Mouse (Mus musculus) CH12.LX (cell line): ENCODE measurements at regions not wholly inside any gene's neighbourhood (a gene's known extent, or its start where the extent isn't known, plus 50 kb on each side); places are given as distances from the start of the nearest gene placed in this dataset.

Experiments
- DNase-seq: peaks from one replicate; pipeline ENCODE4 v3.0.0-alpha.2; 2013; ENCODE audit errors: extremely low read depth
- H3K27ac ChIP-seq: 2 replicates; pipeline ENCODE4 v1.5.1; 2012; ENCODE audit warnings: low read depth, mild to moderate bottlenecking, control low read depth, moderate library complexity; ENCODE audit not compliant: insufficient read depth
- H3K27me3 ChIP-seq: replicated peaks from 2 replicates; pipeline ENCODE3; 2012; ENCODE audit warnings: inconsistent platforms
- H3K36me3 ChIP-seq, 2 experiments: replicated peaks in 1 of 2; 2 replicates each; pipeline versions ENCODE3 to v1.6.1; 2012; ENCODE audit warnings: inconsistent platforms in 1 of 2, low read length in 1 of 2, mild to moderate bottlenecking in 1 of 2, mixed read lengths in 1 of 2, moderate library complexity in 1 of 2; ENCODE audit not compliant: control insufficient read depth in 1 of 2, insufficient read depth in 1 of 2
- H3K4me1 ChIP-seq, 2 experiments: 2 replicates each; pipeline ENCODE4 v1.6.1; 2012; ENCODE audit warnings: inconsistent platforms in 1 of 2, moderate library complexity in 1 of 2; ENCODE audit not compliant: insufficient read depth in 2 of 2, control insufficient read depth in 1 of 2
- H3K4me2 ChIP-seq: 2 replicates; pipeline ENCODE4 v1.6.1; 2012; ENCODE audit warnings: low read depth, mild to moderate bottlenecking, control low read depth; ENCODE audit not compliant: poor library complexity, insufficient read depth, severe bottlenecking
- H3K4me3 ChIP-seq, 3 experiments: fragments of 150-350 bp in 1 of 3; sonication (generic) in 1 of 3; replicated peaks in 1 of 3; 2 replicates each; pipeline versions ENCODE3 to v1.5.1; 2011 to 2012; ENCODE audit warnings: low read depth in 2 of 3, low read length in 2 of 3, mild to moderate bottlenecking in 2 of 3, moderate library complexity in 2 of 3, control low read depth in 1 of 3, improper control_type of control experiment in 1 of 3, inconsistent platforms in 1 of 3, mixed read lengths in 1 of 3; ENCODE audit not compliant: poor library complexity in 1 of 3
- H3K79me2 ChIP-seq: replicated peaks from 2 replicates; pipeline ENCODE4 v1.6.1; 2012; ENCODE audit warnings: mild to moderate bottlenecking, moderate library complexity; ENCODE audit not compliant: control insufficient read depth, poor library complexity, insufficient read depth, severe bottlenecking; ENCODE audit errors: extremely low read depth
- H3K9ac ChIP-seq: 2 replicates; pipeline ENCODE4 v1.6.1; 2012; ENCODE audit warnings: low read depth, mild to moderate bottlenecking, control low read depth, moderate library complexity; ENCODE audit not compliant: insufficient read depth
- H3K9me3 ChIP-seq: replicated peaks from 2 replicates; pipeline ENCODE3; 2012; ENCODE audit warnings: low read length, inconsistent platforms, mixed read lengths
- BHLHE40 ChIP-seq: IDR thresholded peaks from 2 replicates; pipeline ENCODE4 v1.6.1; 2011; ENCODE audit warnings: mild to moderate bottlenecking, low read depth, low read length, improper control_type of control experiment
- CHD2 ChIP-seq: IDR thresholded peaks from 2 replicates; pipeline ENCODE4 v1.6.1; 2011; ENCODE audit warnings: low read length, improper control_type of control experiment
- E2F4 ChIP-seq: IDR thresholded peaks from 2 replicates; pipeline ENCODE4 v1.6.1; 2011; ENCODE audit warnings: low read depth, low read length, improper control_type of control experiment; ENCODE audit not compliant: insufficient replicate concordance
- ELF1 ChIP-seq: IDR thresholded peaks from 2 replicates; pipeline ENCODE4 v1.6.1; 2014; ENCODE audit warnings: low read depth, mild to moderate bottlenecking, inconsistent platforms, low read length, improper control_type of control experiment
- EP300 ChIP-seq: IDR thresholded peaks from 2 replicates; pipeline ENCODE4 v1.6.1; 2011; ENCODE audit warnings: low read length, improper control_type of control experiment
- IRF4 ChIP-seq: IDR thresholded peaks from 2 replicates; pipeline ENCODE4 v1.6.1; 2014; ENCODE audit warnings: low read depth, mild to moderate bottlenecking, inconsistent platforms, low read length, improper control_type of control experiment
- JUN ChIP-seq: IDR thresholded peaks from 2 replicates; pipeline ENCODE4 v1.6.1; 2011; ENCODE audit warnings: low read depth, mild to moderate bottlenecking, low read length, improper control_type of control experiment, moderate library complexity; ENCODE audit not compliant: insufficient read depth
- JUND ChIP-seq: conservative IDR thresholded peaks from 2 replicates; pipeline ENCODE4 v1.6.1; 2011; ENCODE audit warnings: low read depth, low read length, improper control_type of control experiment
- KAT2A ChIP-seq: IDR thresholded peaks from 2 replicates; pipeline ENCODE4 v1.6.1; 2012; ENCODE audit warnings: low read length, improper control_type of control experiment, inconsistent platforms; ENCODE audit not compliant: insufficient replicate concordance
- MAX ChIP-seq: IDR thresholded peaks from 2 replicates; pipeline ENCODE4 v1.6.1; 2011; ENCODE audit warnings: low read length, improper control_type of control experiment
- MAZ ChIP-seq: IDR thresholded peaks from 2 replicates; pipeline ENCODE4 v1.6.1; 2012; ENCODE audit warnings: low read depth, mild to moderate bottlenecking, inconsistent platforms, low read length, improper control_type of control experiment, moderate library complexity
- MEF2A ChIP-seq: IDR thresholded peaks from 2 replicates; pipeline ENCODE4 v1.6.1; 2014; ENCODE audit warnings: low read depth, mild to moderate bottlenecking, inconsistent platforms, low read length, improper control_type of control experiment, borderline replicate concordance
- MXI1 ChIP-seq: IDR thresholded peaks from 2 replicates; pipeline ENCODE4 v1.6.1; 2011; ENCODE audit warnings: mild to moderate bottlenecking, low read depth, low read length, improper control_type of control experiment
- MYC ChIP-seq: IDR thresholded peaks from 2 replicates; pipeline ENCODE4 v1.6.1; 2011; ENCODE audit warnings: low read depth, mild to moderate bottlenecking, improper control_type of control experiment, low read length
- NELFE ChIP-seq: IDR thresholded peaks from 2 replicates; pipeline ENCODE4 v1.6.1; 2011; ENCODE audit warnings: low read depth, low read length, improper control_type of control experiment
- NRF1 ChIP-seq: IDR thresholded peaks from 2 replicates; pipeline ENCODE4 v1.6.1; 2014; ENCODE audit warnings: low read depth, mild to moderate bottlenecking, inconsistent platforms, low read length, improper control_type of control experiment, moderate library complexity
- PAX5 ChIP-seq: IDR thresholded peaks from 2 replicates; pipeline ENCODE4 v1.6.1; 2012; ENCODE audit warnings: low read length, inconsistent platforms, mixed read lengths
- POLR2AphosphoS2 ChIP-seq: IDR thresholded peaks from 2 replicates; pipeline ENCODE4 v1.6.1; 2011; ENCODE audit warnings: low read depth, low read length, improper control_type of control experiment
- RAD21 ChIP-seq: IDR thresholded peaks from 2 replicates; pipeline ENCODE4 v1.6.1; 2011; ENCODE audit warnings: low read depth, mild to moderate bottlenecking, low read length, improper control_type of control experiment, moderate library complexity
- SIN3A ChIP-seq: IDR thresholded peaks from 2 replicates; pipeline ENCODE4 v1.6.1; 2012; ENCODE audit warnings: low read length, improper control_type of control experiment, inconsistent platforms
- SMC3 ChIP-seq: IDR thresholded peaks from 2 replicates; pipeline ENCODE4 v1.6.1; 2011; ENCODE audit warnings: low read depth, low read length, improper control_type of control experiment
- TCF12 ChIP-seq: IDR thresholded peaks from 2 replicates; pipeline ENCODE4 v1.6.1; 2014; ENCODE audit warnings: low read depth, mild to moderate bottlenecking, inconsistent platforms, low read length, improper control_type of control experiment
- UBTF ChIP-seq: IDR thresholded peaks from 2 replicates; pipeline ENCODE4 v1.6.1; 2012; ENCODE audit warnings: low read depth, mild to moderate bottlenecking, inconsistent platforms, low read length, improper control_type of control experiment, moderate library complexity
- USF1 ChIP-seq: IDR thresholded peaks from 2 replicates; pipeline ENCODE4 v1.6.1; 2014; ENCODE audit warnings: low read depth, mild to moderate bottlenecking, inconsistent platforms, low read length, improper control_type of control experiment
- ZKSCAN1 ChIP-seq: IDR thresholded peaks from 2 replicates; pipeline ENCODE4 v1.6.1; 2012; ENCODE audit warnings: low read depth, inconsistent platforms, low read length, improper control_type of control experiment, borderline replicate concordance
- ZMIZ1 ChIP-seq: IDR thresholded peaks from 2 replicates; pipeline ENCODE4 v1.6.1; 2012; ENCODE audit warnings: low read depth, mild to moderate bottlenecking, inconsistent platforms, low read length, improper control_type of control experiment
- dilution Hi-C: fragments of 300-500 bp; cut with MboI; formaldehyde crosslinking; loops from 2 replicates; pipeline ENCODE4 v1.14.3; 2020; ENCODE audit warnings: low sequenced_read_pairs; ENCODE audit not compliant: extremely low pct_unique_long_range_greater_than_20kb, extremely low pct_ligation_motif_present
- in situ Hi-C: fragments of 300-500 bp; cut with MboI; formaldehyde crosslinking; loops from 3 replicates; pipeline ENCODE4 v1.14.3; 2019; ENCODE audit warnings: low sequenced_read_pairs, low pct_ligation_motif_present, low pct_unique_long_range_greater_than_20kb, mixed read lengths

DNA sequence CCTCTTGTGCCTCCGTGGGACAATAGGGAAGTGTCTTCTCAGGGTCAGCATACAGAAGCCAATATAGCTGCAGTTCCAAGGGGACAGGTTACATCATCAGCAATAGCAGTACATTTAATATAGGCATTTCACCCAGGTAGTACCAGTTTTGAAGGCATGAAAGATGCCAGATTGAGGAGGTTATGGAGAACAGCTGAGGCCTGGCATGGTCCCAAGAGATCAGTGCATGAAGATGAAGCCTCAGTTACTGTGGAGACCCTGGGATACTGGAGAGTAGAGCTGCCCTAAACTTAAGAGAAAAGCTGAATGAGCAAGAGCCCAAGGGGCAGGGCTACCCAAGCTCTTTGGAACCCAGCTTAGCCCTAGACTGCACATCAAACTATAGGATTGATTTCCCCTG is 94.1 kb upstream of the Adcy1 start:
- no peaks in the 10 kb centered on the region for H3K79me2 ChIP-seq
- H3K9ac ChIP-seq: no peak overlapping the region
- H3K4me3 ChIP-seq: no peak overlapping the region
- H3K27ac ChIP-seq: no peak overlapping the region
- no peaks in the 10 kb centered on the region for H3K9me3 ChIP-seq
- no peaks in the 10 kb centered on the region for H3K4me1 ChIP-seq
- in situ Hi-C loops (no loop called here), dilution Hi-C loops (no loop called here)
- H3K4me2 ChIP-seq: no peak overlapping the region
- no peaks in the 10 kb centered on the region for H3K36me3 ChIP-seq
- no peak for TF ChIP-seq KAT2A
- TF ChIP-seq EP300: no peak
- TF ChIP-seq ZKSCAN1: no peak
- no peak for TF ChIP-seq JUN
- TF ChIP-seq RAD21: no peak
- TF ChIP-seq MYC: no peak
- no peak for TF ChIP-seq IRF4
- no peak for TF ChIP-seq PAX5
- TF ChIP-seq TCF12: no peak
- TF ChIP-seq CHD2: no peak
- no peak for TF ChIP-seq SIN3A
- TF ChIP-seq MAX: no peak
- no peak for TF ChIP-seq MXI1
- H3K27me3 ChIP-seq: peaks cover 41% of the 10 kb centered on the region
- DNase-seq: no peak

DNA sequence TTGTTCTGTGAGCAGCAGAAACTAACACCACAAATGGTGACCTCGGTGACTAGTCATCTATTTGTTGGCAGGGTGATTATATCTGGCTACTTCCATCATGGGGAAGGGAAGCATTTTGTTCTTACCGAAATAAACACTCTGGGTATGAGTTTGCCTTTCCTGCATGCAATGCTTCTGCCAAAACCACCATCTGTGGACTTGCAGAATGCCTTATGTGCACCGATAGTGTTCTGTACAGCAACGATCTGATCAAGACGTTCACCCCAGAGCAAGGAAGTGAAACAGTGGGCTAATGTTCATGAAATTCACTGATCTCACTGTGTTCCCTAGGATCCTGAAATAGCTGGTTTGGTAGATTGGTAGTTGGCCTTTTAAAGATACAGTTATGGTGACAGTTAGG is 96.3 kb upstream of the Adcy1 start:
- no peaks in the 10 kb centered on the region for H3K9me3 ChIP-seq
- dilution Hi-C loops: no loop called here
- H3K4me1 ChIP-seq: no peaks in the 10 kb centered on the region
- H3K4me3 ChIP-seq: no peak overlapping the region
- H3K36me3 ChIP-seq: no peaks in the 10 kb centered on the region
- TF ChIP-seq SMC3: no peak
- no peak for TF ChIP-seq BHLHE40
- TF ChIP-seq UBTF: no peak
- TF ChIP-seq JUND: no peak
- TF ChIP-seq ELF1: no peak
- no peak for TF ChIP-seq ZKSCAN1
- no peak for TF ChIP-seq NRF1
- TF ChIP-seq JUN: no peak
- no peak for TF ChIP-seq TCF12
- no peak for TF ChIP-seq ZMIZ1
- TF ChIP-seq NELFE: no peak
- no peak for TF ChIP-seq MYC
- TF ChIP-seq MEF2A: no peak
- no peak for TF ChIP-seq MAZ
- no peak for TF ChIP-seq USF1
- no peak for TF ChIP-seq MXI1
- TF ChIP-seq E2F4: no peak
- no peak for TF ChIP-seq RAD21
- TF ChIP-seq POLR2AphosphoS2: no peak
- H3K4me2 ChIP-seq: no peak overlapping the region
- H3K9ac ChIP-seq: no peak overlapping the region
- in situ Hi-C loops: no loop called here
- H3K27me3 ChIP-seq: peaks cover 52% of the 10 kb centered on the region
- DNase-seq: no peak
- no peaks in the 10 kb centered on the region for H3K79me2 ChIP-seq
- no peak overlapping the region for H3K27ac ChIP-seq
